Mouse (Mus musculus) WW6 (cell line): ENCODE data around the gene Phrf1.

Experiments
- DNase-seq: peaks from one replicate; pipeline ENCODE4 v3.0.0-alpha.2; 2013; ENCODE audit warnings: low read depth, low spot score

Gene Phrf1

GRCm38 (mm10) chr7:141228279-141229067, at the start of gene Phrf1:
Phrf1 (plus strand) TSS chr7:141228784.
- DNase-seq = peak; percentile 67

GRCm38 (mm10) chr7:141188194-141188593, 40.4 kb upstream of the Phrf1 start:
- DNase-seq = no peak

DNA sequence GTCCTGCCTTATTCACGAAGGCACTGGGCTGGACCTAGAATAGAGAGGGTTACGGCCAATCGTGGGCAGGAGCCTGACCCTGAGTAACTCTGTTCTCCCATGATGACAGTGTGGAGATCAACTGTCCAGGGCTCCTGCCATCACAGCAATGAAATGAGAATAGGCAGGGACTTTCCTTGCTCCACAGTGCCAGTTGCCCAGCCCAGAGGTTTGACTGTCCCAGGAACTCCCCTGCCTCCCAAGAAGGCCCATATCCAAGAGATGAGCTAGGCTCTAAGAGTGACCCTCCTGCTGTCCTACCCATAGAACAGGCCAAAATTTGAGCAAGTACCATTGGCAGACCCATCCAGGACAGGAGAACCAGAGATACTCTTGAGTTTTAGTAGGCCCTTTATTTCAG, 39.9 kb upstream of the Phrf1 start:
- no peak for DNase-seq

- no peak for DNase-seq
These were observed 38.4 kb upstream of the Phrf1 start for GRCm38 (mm10) chr7:141190220-141190619.

DNA sequence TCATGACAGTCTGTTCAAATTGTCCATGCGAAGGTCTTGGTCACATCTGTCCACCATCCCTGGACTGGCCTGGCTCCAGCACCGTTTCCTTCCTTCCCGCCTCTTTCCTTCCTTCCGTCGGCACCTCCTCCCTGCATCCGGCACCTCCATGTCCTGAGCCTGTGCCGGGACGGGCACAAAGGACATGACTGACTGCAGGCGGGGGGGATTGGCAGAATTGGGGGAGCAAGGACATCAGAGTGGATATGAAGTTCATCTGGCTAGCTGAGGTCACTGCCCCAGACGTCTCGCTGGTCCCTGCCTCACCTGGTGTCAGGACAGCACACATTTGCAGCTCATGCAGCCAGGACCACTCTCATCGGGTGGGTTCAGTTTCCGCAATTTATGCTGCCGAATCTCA, 37.5 kb upstream of the Phrf1 start:
- no peak for DNase-seq

GRCm38 (mm10) chr7:141191796-141192685, 36.5 kb upstream of the Phrf1 start:
- DNase-seq = no peak

- DNase-seq = no peak
These were observed 35.7 kb upstream of the Phrf1 start for GRCm38 (mm10) chr7:141192776-141193347.

GRCm38 (mm10) chr7:141193348-141193856, 35.2 kb upstream of the Phrf1 start:
- no peak for DNase-seq

DNA sequence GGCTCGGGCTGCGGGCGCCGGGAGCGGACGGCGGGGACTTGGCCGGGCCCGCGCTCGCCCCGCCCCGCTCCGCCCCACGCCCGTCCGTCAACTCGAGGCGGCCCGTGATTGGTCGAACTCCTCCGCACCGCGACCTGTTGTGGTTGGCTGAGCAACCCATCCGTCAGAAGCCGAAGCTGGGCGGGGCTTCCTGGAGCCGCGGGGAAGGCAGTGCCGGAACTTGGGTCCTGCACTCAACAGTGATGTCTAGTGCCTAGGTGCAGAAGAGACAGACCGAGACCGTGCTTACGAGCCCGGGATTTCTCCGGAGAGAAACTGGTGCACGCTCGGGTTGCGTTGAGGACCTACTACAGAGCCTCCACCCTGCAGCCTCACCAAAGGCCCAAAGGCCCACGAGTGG, 34.6 kb upstream of the Phrf1 start, which contains the start of the genes Hras and Lrrc56:
Hras (minus strand) TSS at position 58 of the 400 bp plus-strand sequence.
Lrrc56 (plus strand) TSS at position 210 of the 400 bp plus-strand sequence.
- DNase-seq = peak; percentile 95

GRCm38 (mm10) chr7:141194409-141194808, 34.2 kb upstream of the Phrf1 start:
- no peak for DNase-seq

DNA sequence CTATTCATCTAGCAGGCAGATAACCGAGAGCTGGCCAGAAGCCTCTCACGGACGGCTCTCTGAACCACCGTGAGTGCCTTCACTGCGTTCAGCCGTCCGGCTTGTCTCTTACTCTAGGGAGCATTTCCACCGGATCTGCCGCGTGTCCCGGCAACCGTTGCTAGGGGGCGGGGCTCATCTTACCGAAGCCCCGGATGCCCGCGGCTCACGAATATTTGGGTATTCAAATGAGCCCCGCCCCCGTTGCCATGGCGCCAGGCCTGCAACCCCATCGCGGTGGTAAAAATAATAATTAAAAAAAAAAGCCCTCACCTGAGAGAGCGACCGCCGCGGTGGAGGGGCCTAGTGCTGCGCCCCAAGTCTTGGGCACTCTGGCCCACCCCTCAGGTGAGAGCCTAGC, 33.8 kb upstream of the Phrf1 start:
- peak; percentile 89 for DNase-seq

DNA sequence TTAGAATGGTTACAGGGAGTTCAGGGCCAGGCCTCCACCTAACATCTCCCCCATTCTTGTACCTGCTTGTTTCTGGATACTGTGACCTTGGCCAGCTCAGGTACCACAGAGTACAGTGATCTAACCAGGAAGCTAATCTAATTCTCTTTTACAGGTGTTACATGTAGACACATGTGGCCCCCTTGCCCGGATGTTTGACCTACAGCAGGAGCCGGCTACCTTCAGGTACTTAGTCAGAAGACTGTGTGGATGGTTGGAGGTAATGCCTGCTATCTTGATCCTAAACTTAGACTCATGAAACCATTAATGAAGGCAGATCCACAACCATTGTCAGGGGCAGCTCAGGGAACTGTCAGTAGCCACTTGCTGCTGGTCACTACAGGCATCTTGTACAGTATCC, 32.8 kb upstream of the Phrf1 start:
- no peak for DNase-seq

DNA sequence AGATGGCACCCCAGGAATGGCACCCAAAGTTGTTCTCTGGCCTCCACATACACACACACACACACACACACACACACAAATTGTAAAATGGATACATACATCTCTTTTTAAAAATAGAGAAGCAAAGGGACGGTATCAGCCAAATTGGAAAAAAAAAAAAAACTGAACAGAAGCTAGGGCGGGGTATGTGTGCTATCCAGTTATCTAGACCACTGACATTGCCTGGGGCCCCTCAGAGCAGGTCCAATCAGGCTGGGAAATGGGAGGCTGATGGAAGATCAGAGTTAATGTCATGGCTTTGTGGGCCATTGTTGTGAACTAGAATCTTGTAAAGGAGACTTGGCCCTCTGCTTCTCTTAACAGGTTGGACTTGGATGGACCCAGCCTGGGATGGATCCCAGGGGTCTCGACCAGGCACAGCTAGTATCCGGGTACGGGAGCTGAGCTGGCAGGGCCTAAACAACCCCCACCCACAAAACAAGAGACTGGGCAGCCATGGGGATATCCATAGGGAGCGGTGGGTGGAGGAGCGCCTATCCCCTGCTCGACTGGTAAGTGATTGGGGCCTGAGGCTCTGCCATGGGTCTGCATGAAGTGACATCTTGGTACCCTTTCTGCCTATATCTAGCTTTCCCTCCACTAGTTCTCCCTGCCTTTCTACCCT, 31.8 kb upstream of the Phrf1 start:
- no peak for DNase-seq

GRCm38 (mm10) chr7:141198121-141198520, 30.5 kb upstream of the Phrf1 start:
- DNase-seq = no peak

- no peak for DNase-seq
These were observed 24.0 kb upstream of the Phrf1 start for GRCm38 (mm10) chr7:141204546-141204945.

DNA sequence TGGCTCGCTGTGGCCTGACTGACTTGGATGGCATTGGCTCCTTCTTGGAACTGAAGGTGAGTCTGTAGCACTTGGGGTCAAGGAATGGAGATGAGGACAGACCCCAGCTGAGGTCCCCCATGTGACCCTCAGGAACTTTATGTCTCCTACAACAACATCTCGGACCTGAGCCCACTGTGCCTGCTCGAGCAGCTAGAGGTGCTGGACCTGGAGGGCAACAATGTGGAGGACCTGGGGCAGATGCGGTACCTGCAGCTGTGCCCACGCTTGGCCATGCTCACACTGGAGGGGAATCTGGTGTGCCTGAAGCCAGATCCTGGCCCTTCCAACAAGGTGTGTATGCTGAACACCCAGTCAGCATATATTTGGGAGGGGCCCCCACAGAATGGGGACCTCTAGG, 23.1 kb upstream of the Phrf1 start:
- no peak for DNase-seq

GRCm38 (mm10) chr7:141206182-141206937, 22.2 kb upstream of the Phrf1 start:
- DNase-seq = no peak

GRCm38 (mm10) chr7:141209526-141209925, 19.1 kb upstream of the Phrf1 start:
- DNase-seq = no peak

DNA sequence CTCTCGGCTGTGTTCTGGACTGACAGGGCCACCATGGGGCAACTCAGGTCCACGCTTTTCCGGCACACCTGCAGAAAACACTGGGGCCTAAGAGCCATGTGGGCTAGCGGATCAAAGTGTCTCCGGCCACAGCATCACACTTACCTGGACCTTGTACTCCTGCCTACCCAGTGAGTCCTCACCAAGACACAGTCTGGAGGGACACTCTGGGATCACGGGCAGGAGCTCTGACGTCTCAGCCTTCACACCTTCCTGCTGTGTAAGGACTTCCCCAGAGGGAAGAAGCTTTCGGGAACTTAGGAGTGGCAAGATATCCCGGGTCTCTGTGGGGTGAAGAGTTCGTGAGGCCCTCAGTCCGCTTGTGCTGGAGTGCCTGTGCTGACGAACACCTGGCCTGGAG, 18.4 kb upstream of the Phrf1 start:
- DNase-seq = no peak

DNA sequence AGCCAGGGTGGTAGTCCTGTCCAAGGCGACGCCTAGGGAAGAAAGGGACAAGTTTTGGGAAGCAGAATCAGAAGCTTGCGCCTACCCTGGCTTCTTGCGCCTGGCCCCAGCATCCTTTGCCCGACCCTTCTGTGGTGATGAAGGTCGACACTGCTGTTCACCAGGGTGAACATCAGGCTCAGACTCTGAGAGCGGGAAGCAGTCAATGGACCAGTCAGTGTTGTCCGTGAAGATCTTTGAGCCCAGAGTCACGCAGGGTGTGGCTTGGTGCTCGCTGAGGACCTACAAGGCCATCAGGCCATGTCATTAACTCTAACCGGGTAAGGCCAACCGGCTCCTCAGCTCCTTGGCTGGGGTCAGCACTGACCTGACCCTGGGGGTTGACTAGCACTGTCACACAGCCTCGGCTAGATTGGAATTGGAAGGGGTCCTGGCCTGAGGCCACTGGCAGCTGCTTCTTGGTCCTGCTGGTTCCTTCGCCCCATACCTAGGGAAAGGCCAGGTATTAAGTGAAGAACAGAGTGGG, 17.9 kb upstream of the Phrf1 start:
- DNase-seq = no peak
